Mouse (Mus musculus) 416B (cell line): ENCODE measurements around the gene Nfix.

Source experiments
- DNase-seq: peaks from one replicate; pipeline ENCODE4 v3.0.0; 2011; ENCODE audit warnings: low read depth

Nfix gene

DNA sequence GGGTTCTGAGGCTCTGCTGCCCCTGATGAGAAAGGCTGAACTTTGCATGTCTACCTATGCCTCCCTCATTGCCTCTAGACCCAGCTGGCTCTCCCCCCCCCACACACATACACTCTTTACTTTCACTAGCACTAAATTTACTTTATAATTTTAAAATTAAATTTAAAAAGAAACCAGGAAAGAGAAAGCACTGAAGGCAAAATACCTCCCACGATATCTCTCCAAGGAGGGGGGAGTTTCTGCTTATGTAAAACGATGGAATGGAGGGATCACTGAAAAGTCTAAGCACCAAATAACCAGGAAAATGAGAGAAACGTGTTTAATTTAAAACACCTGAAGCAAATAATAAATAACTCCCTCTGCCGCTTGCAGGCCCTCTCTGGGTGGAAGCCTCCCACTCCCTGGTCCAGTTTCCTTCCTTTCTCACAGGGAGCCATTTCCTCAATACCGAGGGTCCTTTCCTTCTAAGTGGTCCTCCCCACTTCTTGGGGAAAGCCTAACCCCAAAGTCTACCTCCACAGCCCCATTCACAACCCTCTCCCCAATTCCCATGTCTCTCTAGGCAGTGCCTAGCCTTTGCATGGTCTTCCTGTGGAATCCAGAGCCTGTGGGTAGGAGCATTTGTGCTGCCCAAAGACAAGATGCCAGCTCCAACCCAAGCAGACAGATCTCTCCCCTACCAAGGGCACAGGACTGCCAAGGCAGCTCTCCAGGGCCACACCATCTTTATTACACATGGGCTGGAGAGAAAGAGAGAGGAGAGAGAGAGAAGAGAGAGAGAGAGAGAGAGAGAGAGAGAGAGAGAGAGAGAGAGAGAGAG is 18.2 kb downstream of the Nfix start:
- no peak for DNase-seq

DNA sequence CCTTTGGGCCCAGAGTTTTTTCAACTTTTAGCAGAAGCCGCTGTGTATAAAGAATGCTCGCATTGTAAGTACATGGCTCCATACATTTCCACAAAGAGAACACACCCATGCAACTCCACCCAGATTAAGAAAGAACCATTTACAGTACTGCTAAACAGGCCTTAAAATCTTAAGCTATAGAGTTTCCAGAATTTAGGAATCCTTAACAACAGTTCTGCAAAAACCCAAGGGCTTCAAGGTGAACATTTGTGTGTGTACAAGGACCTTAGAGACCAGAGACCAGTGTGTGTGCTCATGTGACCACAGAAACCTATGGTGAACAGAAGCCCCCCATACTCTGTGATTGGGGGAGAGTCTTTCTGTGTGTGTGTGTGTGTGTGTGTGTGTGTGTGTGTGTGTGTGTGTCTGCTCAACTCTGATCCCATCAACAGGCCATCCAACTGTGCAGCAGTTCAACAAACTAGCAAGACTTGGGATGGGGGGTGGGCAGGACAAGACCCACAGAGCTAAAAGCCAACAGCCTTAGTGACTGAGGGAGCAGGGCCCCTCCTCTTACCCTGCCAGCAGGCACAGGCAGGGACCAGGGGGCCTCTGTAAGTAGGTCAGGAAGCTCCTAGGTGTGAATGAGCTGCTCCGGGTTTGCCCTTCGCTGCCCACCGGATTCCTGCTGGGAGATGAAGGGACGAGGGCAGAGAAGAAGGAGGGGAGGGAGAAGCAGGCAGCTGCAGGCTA is 19.0 kb downstream of the Nfix start:
- DNase-seq, result no peak

DNA sequence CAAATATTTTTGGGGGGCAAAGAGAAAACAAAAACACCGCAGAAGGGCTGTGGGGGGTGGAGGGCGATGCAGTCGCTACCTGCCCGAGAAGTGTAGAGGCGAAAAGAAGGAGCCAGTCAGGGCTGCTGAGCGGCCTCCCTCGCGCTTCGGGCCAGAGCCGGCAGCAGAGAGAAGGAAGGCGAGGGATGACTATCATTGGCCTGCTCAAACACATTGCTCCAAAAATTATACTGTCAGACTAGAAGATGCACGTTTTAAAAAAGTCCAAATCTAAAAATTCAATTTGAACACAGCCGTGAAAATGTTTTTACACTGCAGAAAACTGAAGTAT is 20.0 kb downstream of the Nfix start:
- no peak for DNase-seq

DNA sequence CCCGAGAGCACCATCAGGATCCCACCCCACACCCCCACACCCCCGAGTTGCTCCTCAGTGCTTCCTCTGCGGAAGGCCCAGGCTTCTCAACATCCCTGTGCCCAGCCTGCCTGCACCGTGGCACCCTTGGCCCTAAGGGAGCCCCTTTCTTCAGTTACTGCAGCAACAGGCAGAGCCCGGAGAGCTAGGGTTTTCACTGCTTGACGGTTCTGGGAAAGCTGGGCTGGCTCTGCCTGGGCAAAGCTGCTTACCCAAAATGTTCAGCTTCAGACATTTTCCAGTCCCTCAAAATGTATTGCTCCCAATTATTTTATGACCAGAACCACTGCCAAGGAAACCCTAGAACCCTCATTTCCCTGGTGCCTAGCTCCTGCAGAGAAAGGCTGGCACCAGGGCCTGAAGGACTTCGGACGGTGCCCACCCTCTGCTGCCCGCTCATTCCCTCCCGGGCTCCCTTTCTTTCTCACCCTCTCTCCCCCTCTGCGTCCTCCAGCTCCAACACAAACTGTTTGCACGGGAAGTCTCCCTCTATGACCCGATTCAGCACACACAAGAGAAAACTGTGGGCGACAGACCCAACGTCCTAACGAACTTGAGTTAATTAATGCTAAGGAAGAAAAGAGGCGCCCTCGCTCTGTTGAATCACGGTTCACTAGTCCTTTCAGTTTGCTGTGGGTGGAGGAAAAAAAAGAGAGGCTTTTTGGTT is 20.5 kb downstream of the Nfix start:
- DNase-seq, result no peak

DNA sequence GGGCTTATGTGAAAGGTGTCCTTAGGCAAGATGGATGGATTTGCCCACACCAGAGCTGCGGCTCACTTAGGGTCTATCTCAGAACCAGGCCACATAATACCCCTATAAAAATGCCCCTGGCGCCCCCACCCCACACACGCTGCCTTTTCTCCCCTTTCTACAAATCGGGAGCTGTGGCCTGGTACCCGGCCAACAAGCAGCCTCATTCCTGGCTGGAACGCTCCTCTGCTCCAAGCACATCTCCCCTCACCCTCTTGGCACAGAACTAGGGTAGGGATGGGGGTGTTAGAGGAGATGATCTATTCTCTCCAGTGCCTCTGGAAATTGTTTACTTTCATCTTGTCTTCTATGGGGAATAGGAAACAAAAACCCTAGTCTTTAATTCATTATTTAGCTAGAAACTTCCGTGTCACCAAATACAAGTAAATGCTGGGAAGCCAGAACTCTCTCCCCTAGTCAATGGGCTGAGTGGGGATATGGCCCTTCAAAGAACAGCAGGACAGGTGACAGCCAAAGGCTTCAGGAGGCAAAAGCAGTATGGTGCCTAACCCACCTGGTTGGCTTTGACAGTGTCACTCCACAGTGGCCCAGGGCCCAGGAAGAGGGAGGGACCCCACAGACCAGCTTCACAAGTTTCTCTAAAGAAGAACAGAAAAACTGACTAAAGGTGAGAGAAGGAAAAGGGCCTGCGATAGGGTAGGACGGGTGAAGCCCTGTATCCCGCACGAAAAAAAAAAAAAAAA is 21.3 kb downstream of the Nfix start:
- DNase-seq, result no peak

DNA sequence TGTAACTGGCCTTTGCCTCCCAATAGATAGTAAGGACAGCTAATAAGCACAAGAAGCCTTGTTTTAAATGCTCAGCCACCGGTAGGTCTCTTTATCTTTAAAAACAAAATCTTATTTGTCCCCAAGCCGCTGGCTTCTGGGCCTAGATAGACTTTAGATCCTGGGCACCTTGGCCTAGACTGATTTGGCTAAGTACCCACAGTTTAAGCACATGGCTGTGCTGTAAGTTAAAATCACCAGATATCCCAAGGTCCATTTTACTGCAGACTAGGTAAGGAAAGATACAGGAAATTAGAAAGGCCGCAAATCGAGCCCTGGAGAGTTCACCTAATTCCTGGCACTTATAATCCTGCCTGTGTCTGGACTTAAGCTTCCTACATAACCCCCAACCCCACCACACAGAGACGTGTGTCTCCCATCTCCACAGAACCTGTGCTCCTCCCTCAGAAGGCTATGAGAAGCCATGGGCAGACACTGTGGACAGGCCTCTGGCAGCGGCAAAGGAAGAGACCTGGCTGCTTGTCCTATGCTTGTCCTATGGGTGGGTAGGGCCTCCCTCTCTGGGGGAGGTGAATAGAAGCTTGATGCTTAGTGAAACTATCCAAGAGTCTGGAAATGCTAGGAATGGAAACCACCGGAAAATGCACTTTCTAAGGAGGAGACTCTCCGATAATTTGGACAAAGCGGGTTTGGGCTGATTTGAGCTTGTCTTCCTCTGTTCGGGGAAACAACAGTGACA is 22.1 kb downstream of the Nfix start:
- no peak for DNase-seq

DNA sequence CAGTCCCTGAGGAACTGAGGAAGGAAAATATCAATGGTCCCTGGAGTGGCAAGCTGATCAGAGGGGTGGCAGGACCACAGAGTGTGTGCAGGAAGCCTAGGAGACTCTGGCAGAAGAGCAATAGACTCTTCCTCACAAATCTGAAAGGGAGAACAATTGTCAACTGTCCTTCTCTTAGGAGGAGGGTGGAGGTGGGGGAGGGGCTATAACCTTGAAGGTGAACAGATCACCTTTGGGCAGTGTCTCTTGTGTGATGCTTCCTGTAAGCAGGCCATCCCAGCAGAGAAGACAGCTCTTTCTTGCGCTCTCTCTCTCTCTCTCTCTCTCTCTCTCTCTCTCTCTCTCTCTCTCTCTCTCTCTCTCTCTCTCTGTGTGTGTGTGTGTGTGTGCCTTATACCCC is 23.6 kb downstream of the Nfix start:
- DNase-seq, result no peak

DNA sequence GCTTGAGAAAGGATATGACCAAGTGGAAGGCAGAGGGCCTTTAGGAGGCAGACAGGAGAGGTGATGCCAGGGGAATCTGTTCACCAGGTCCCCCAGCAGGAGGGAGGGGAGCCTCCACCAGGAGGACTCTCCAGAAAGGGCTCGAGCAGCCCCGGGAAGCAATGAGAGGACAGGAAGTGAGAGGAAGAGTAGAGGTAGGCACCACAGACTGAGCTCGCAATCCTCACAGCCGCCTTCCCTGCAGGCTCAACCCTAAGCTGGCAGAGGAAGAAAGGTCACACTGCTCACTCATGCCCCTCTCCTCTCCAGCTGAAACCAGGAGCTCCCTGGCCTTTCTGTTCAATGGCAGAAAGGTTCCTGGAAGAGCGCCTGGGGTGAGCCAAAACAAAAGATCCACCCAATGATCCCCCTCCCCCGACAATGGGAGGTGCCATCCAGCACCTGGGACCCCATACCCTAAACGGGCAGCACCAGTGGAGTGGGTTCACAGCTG is 24.5 kb downstream of the Nfix start:
- no peak for DNase-seq

DNA sequence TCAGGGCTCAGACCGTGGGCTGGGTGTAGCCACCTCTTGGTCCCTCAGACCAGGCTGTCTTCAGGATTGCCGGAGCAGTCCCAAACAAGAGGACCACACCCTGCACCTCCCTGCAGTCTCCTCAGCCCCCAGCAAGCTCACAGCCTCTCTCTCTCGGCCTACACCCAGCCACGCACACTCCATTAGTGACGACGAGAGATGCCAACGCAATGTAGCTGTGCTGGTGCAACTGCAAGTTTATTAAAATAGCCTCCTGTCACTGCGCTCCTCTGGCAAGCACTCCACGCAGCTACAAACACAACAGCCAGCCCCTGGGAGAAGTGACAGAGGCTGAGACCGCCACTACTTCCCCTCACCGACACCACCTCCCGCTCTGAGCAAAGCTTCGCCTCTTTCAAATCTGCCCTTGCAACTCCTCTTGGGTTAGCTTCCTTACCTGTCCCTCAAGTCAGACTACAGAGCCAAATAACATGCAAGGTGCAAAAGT is 25.0 kb downstream of the Nfix start:
- no peak for DNase-seq

DNA sequence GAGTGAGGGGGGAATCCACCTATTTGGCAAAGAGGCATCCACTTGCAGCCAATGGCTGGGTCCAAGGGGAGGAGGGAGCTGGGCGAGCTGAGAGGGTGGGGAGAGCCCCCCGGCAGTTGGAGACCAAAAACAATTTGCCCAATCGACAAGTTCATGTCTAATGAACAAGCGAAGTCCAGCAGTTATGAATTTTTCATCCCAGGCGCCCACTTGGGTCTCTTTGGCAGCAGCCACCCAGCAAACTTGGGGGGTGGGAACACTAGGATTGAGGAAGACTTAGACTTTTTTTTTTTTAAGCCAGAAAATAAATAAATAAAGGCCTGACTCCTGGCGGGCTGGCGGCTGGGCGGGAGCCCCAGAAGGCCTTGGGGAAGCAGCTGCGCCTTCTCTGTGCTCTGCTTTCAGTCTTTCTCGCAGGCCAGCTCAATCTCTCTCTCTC is 25.7 kb downstream of the Nfix start:
- peak; percentile 28 for DNase-seq

DNA sequence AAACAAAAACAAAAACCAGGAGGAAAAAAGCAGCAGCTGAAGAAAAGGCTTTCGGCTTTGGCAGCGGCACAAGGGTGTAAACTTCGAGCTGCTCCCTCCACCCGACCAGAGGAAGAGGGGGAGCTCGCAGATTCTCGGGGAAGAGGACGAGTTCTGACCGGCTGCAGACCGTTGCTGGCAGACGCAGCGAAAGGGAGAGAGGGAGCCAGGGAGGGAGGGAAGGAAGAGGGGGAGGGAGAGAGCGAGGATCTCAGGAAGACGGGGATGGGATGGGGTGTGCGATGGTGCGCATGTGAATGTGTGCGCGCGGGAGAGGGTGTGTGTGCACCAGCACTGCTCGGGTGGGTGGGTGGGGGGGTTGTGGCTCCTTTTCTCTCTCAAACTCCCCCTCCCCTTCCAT is 26.3 kb downstream of the Nfix start:
- DNase-seq, result no peak

DNA sequence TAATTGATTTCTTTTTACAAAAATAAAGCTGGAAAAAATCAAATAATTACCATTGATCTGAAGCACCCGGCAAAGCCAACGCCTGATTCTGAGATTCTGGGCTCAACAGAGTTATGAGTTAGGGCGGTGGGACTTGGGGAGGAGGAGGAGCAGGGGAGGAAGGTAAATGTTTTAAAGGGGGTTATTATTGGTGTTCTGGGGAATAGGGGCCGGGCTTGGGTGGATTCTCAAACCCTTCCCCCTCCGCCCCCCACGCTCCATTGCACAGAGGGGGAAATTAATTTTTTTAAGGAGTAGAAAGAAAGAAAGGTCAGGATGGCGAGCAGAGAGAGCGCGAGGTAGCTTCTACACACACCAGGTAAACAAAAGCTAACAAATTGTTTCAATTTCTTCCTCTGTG is 26.8 kb downstream of the Nfix start:
- no peak for DNase-seq

DNA sequence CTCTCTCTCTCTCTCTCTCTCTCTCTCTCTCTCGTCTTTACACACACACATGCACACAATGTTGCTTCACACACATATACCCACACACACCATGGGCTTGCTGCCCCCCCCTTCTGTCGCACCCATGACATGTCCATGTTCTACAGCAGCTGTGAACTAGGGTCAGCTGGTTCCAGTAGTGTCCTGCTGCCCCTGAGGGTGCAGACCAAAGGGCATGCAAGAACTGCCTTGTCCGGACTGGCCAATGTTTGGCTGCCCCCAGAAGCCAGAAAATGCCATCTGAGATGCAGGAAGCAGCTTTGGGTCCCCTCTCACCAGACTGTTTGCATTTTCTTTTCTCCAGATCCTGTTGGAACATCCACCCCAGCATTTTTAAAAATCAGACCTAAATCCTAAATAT is 27.5 kb downstream of the Nfix start:
- DNase-seq, result no peak

DNA sequence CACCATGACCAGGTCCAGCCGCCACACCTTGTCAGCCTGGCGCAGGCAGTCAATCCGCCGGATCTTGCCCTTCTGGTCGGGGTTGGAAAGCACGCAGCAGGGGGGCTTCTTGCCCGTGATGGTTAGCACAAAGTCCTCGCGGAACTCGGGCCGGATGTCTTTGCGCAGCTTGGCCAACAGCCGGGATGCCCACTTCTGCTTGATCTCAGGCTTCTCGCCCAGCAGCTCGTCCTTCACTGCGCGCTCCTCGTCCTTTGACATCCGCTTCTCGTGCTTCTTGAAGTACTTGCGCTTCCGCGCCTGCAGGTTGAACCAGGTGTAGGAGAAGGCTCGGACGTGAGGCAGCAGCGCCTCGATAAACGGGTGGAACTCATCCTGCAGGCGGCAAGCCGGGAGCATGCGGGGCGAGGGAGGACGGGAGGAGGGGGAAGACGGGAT is 28.2 kb downstream of the Nfix start:
- no peak for DNase-seq

DNA sequence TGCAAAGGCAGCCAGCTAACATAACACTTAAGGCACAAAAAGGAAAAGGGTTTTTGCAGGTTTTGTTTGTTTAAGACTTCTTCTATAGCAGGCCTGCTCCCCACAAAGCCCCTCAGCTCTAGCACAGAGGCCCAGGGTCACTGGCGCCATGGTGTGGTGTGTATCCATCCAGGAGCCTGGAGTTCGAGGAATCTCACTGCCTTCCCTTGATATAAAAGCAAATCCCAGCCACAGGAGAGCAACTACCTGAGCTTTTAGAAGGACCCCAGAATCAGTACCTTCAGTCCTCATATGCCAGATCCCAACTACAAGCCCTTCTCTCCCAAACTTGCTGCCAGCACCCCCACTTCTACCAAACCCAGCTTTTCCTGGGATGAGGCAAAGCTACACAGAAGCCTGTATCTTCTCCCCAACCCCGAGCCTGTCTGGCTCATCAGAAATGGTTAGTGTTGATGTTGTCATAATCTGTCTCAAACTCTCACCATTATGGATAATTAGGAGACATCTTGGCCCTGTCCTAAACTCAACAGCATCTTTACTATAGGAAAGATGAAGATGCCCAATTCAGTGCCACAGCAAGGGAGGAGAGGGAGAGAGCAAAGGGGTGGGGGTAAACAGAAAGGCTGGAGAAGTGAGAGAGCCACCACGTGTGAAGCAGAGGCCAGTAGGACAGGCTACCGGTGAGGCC is 29.0 kb downstream of the Nfix start:
- DNase-seq, result no peak

DNA sequence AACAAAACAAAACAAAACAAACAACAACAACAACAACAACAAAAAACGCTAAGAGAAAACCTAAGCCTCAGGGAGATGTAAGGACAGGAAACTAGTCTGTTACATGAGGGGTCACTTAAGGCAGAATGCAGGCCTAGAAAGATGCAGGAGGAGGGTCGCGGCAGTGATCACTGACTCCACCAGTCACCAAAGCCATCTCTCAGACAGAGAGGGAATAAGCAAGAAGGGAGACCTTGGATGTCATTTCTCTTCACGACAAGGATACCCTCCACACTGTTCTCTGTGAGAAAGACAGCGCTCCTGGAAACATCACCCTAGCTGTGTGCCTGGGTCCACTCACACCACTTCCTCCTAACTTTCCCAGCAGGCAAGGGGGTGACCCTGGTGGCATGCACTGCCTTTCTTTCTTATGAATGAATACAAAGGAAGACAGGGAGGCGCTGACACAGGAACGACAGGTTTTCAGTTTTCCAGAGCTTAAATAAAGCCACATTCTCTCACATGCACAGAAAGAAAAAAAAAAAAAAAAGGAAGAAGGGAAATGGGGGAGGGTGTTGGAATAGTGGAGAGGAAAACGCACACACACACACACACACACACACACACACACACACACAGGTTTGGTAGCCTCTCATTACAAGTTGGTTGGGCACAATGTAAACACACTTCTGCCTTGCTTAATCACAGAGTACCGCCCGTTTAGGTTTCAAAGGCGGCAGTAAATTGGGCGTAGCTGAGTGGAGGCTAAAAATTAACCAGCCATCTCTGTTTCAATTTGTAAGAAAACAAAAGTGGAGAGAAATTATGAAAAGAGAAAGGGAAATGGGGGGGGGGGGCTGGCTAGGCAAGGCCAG is 29.8 kb downstream of the Nfix start:
- peak; percentile 37 for DNase-seq

DNA sequence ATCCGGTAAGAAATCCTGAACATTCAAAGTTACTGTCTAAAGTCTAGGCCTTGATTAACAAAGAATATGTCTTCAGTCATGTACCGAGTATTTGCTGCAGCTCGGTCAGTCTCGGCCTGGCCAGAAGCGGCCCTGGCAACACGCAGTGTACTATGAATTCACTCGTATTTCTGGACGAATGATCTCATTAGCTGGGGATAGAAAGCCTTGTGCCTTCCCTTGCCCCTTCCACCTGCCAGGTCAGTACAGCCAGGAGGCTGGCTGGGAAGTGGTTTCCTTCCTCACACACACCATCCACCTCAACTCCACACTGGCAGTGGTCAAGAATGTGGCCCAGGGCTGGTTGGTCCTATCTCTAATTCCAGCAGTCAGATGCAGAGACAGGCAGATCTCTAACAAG is 30.8 kb downstream of the Nfix start:
- no peak for DNase-seq

DNA sequence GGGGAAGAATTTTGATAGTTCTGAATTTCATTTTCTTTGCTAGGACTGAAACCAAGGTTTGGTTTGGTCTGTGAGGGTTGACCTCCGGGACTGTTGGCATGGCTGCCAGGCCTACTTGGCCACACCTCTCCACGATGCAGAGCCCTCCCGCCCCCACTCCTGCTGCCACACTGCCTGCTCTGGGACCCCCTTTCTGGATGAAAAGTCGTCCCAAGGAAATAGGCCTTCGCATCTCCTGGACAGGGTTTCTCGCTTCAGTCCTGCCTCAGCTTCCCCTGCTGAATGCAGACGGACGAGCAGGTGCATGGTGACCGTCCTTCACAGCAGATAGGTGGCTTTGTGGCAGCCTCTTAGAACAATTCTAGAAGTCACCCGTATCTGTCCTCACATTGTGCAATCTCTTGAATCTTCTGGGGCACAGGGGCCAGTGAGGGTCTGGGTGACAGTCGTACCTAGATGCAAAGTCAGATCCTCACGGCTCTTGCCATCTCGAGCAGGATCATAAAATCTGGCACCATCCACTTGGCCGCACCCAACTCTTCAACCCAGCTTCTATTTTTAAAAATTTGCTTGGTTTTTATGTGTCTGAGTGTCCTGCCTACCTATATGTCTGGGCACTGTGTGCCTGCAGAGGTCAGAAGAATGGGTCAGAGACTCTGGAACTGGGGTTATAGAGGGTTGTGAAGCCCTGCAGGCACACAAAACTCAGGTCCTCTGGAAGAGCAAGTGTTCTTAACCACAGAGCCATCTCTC is 31.6 kb downstream of the Nfix start:
- DNase-seq, result no peak

DNA sequence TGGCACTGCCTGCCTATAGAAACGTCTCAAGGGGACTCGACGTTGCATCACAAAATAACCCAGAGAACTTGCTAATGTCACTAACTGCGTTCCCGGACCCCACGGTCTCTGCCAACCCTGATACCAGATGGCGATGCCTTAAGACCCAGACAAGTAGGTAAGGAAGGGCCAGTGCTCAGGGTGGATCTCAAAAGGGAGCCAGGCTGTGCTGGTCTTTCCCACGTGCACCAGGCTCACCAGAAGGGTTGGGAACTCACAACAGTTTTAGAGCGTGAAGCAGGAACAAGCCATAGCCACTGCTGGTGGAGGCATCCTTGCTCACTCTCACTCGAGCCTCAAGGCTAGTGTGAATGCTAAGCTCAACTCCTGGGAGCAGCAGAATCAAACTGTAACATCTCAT is 32.9 kb downstream of the Nfix start:
- DNase-seq, result no peak
